Mouse (Mus musculus) embryonic facial prominence, embryonic 14.5 days (tissue): ENCODE results near the gene Gm9958. TPM values are rescaled to one million over a fixed set of nuclear protein-coding genes. Genes with fewer than 3 reads are reported as not detected.

Source experiments
- ATAC-seq: fragments of 200-750 bp; cut with Nextera tagmentation; 2 replicates; pipeline ENCODE4 v1.8.0; 2017; ENCODE audit warnings: low read depth, moderate number of reproducible peaks, moderate TSS enrichment
- DNase-seq: peaks from one replicate; pipeline ENCODE4 v3.0.0-alpha.2; 2015; ENCODE audit warnings: low spot score
- H3K27ac ChIP-seq: fragments of 300-500 bp; sonication (generic); replicated peaks from 2 replicates; pipeline ENCODE4 v1.5.1; 2014; ENCODE audit warnings: low read depth, mild to moderate bottlenecking, low read length, moderate library complexity
- H3K27me3 ChIP-seq: fragments of 300-500 bp; sonication (generic); replicated peaks from 2 replicates; pipeline ENCODE4 v1.6.1; 2014; ENCODE audit warnings: low read length; ENCODE audit not compliant: control insufficient read depth, insufficient read depth
- H3K36me3 ChIP-seq: fragments of 300-500 bp; sonication (generic); 2 replicates; pipeline ENCODE4 v1.6.1; 2014; ENCODE audit warnings: low read length, mixed read lengths; ENCODE audit not compliant: control insufficient read depth, insufficient read depth
- H3K4me1 ChIP-seq: fragments of 300-500 bp; sonication (generic); 2 replicates; pipeline ENCODE4 v1.6.1; 2014; ENCODE audit warnings: antibody characterized with exemption, low read length; ENCODE audit not compliant: control insufficient read depth, insufficient read depth
- H3K4me2 ChIP-seq: fragments of 300-500 bp; sonication (generic); 2 replicates; pipeline ENCODE4 v1.6.1; 2014; ENCODE audit warnings: low read depth, mild to moderate bottlenecking, low read length, moderate library complexity, mixed read lengths
- H3K4me3 ChIP-seq: fragments of 300-500 bp; sonication (generic); 2 replicates; pipeline ENCODE4 v1.5.1; 2014; ENCODE audit warnings: low read depth, mild to moderate bottlenecking, low read length
- H3K9ac ChIP-seq: fragments of 300-500 bp; sonication (generic); 2 replicates; pipeline ENCODE4 v1.6.1; 2014; ENCODE audit warnings: low read depth, mild to moderate bottlenecking, low read length, moderate library complexity, mixed read lengths
- H3K9me3 ChIP-seq: fragments of 300-500 bp; sonication (generic); 2 replicates; pipeline ENCODE4 v1.6.1; 2016; ENCODE audit warnings: low read length; ENCODE audit not compliant: control insufficient read depth
- WGBS: fragments of 180-500 bp; shearing (Covaris S2); extraction: QIAGEN DNeasy Blood & Tissue Kit; methylation state at CpG from one replicate; pipeline ENCODE4 v1.1.7; 2014; 5-methylcytosine and 5-hydroxymethylcytosine counted together
- polyA plus RNA-seq: library from polyadenylated mRNA; unstranded; fragments of >200 nt; fragmentation: Nextera tagmentation; extraction: Ambion mirVana; gene quantifications from 2 replicates; pipeline ENCODE4 v1.2.1, GENCODE M21; 2014

Gene Gm9958
- polyA plus RNA-seq = 4.2 and 5.0 TPM in 2 replicates

DNA sequence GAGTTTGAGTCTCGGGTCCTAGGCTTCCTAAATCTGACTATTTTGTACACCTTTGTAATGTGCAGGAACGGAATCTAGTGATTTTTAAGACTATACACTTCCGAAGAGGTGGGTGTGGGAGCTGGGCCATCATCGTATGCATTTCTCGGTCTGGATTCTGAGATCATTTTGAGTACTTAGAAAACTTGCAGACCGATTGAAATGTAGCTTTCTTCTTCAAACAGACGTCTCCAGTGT is at the start of gene Gm9958:
Gene Gm9958, plus strand, starts transcription at position 138 of the 237 bp plus-strand sequence.
- WGBS = under 1% methylated on average over 7 of the region's 7 CpGs
- Histone ChIP-seq H3K4me1 (peaks cover 18% of the 10 kb centered on the region), H3K36me3 (peaks cover 7% of the 10 kb centered on the region; the same call in 1 of the 2 replicates), H3K4me3 (peak within 1 kb of the TSS; percentile 96), H3K27ac (peak within 1 kb of the TSS; percentile 100), H3K9me3 (no peaks in the 10 kb centered on the region), H3K9ac (peak within 1 kb of the TSS; percentile 99), H3K4me2 (peak within 1 kb of the TSS; percentile 74), H3K27me3 (no peaks in the 10 kb centered on the region)
- DNase-seq (peak; percentile 17), ATAC-seq (no peak)

- Histone ChIP-seq H3K9me3 (no peaks in the 10 kb centered on the region), H3K27ac (no peak overlapping the region), H3K36me3 (no peaks in the 10 kb centered on the region), H3K4me1 (peaks cover 2% of the 10 kb centered on the region), H3K4me3 (no peak overlapping the region), H3K9ac (no peak overlapping the region), H3K4me2 (no peak overlapping the region), H3K27me3 (no peaks in the 10 kb centered on the region)
- ATAC-seq = no peak
- no peak for DNase-seq
- WGBS = 79% methylated on average over 1 of the region's 1 CpGs
These were observed 35.9 kb upstream of the Gm9958 start for GRCm38 (mm10) chr5:90331071-90331470.

DNA sequence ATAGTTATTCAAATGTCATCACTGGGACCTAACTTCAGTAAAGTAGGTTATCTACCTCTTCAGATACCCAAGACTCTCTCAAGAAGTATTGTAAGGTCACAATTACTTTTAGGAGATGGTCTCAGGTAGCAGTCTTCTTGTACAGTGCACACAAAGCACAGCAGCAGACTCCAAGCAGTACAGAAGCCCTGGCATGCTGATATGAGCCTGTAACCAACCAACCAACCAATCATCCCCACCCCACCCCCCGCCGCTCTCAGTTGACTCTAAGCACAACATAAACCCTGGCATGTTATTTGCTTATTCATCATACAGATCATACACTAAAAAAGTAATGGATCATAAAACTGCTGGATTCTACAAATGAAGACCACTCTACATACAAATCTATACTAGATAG is 34.5 kb upstream of the Gm9958 start:
- 88% methylated on average over 2 of the region's 2 CpGs for WGBS
- Histone ChIP-seq H3K36me3 (no peaks in the 10 kb centered on the region), H3K27ac (no peak overlapping the region), H3K9ac (no peak overlapping the region), H3K9me3 (no peaks in the 10 kb centered on the region), H3K27me3 (no peaks in the 10 kb centered on the region), H3K4me3 (no peak overlapping the region), H3K4me1 (no peaks in the 10 kb centered on the region), H3K4me2 (no peak overlapping the region)
- DNase-seq = no peak
- ATAC-seq = no peak

DNA sequence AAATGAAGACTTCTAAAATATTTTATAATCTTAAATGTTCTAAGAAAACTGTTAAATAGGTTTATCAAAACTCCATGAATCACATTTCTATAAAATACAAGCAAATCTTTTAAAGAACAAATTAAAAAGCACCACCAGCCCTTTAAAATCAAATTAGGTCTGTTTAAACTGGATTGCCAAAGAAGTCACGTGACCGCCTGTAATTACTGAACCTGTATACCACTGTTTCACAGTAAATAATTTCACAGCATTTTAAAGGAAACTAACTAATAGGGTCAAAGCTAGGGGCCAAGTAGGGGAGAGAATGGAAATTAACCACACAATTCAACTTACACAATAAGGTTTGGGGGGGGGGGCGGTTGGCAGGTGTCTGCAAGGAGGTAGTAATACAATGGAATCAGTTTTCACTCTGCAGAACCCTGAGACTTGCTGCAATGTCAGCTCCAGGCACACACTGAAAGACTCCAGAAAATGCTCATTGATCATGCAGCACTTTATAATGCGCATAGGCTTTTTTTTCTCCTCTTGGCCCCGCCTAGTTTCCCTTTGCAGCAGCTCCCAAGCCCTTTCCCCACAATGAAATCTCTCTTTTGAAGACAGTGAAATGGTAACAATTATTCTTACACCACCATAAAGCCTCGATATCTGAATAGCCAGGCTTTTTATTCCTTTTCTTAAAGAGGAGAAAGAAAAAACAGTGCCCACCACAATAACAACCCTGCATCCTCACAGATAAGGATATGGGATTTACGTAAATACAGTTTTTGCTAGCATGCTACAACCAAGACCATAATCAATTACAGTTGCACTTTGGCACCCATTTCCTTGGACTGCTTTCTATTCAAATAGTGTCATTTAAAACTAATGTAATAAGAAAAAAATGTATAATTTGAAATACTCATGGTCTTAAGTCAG is 28.6 kb upstream of the Gm9958 start:
- H3K4me1 ChIP-seq = peaks cover 19% of the 10 kb centered on the region
- 73% methylated on average over 7 of the region's 7 CpGs for WGBS
- H3K9me3 ChIP-seq = no peaks in the 10 kb centered on the region
- no peaks in the 10 kb centered on the region for H3K27me3 ChIP-seq
- no peak for ATAC-seq
- no peak overlapping the region for H3K4me2 ChIP-seq
- H3K27ac ChIP-seq = no peak overlapping the region
- no peak overlapping the region for H3K9ac ChIP-seq
- H3K4me3 ChIP-seq = no peak overlapping the region
- DNase-seq = peak; percentile 8
- H3K36me3 ChIP-seq = no peaks in the 10 kb centered on the region

DNA sequence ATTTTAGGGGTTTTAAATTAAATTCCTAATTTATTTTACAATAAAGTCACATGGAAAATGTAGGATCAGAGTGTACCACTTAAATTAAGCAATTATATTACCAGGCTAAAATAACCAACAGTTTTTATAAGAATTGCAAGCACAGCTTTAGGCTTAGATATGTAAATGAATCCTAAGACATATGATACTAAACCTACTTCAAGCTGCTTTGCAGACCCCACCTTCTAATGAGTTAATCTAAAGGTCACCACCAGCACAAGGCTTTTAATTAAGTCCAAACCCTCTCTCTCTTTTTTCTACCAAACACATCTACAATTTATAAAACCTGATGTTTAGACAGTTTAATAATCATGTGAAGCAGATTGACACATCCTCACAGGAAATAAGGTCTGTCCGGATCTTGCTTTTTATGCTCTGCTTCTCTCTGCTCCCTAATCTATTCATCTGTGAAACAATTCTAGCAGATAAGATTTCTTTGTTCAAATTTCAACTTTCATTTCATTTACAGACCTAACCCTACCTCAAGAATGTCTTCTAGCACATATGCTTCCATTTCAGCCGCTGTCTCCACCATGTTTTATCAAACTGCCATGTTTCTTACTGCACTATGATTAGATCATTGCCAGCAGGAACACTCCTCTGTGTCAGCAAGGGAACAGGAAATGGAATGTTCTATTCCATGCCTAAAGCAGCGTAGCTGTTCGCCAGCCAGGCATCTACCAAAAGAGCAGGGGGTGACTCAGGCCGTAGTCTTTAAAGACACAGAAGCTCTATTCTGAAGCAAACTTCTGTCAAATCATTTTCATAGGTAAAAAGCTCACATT is 27.7 kb upstream of the Gm9958 start:
- DNase-seq = peak; percentile 83
- Histone ChIP-seq H3K27me3 (no peaks in the 10 kb centered on the region), H3K9ac (no peak overlapping the region), H3K4me3 (peak overlapping the region; percentile 24), H3K27ac (peak overlapping the region; percentile 34), H3K9me3 (no peaks in the 10 kb centered on the region), H3K4me2 (peak overlapping the region; percentile 36), H3K4me1 (peaks cover 19% of the 10 kb centered on the region), H3K36me3 (no peaks in the 10 kb centered on the region)
- ATAC-seq = peak; percentile 92
- 24% methylated on average over 5 of the region's 5 CpGs for WGBS

DNA sequence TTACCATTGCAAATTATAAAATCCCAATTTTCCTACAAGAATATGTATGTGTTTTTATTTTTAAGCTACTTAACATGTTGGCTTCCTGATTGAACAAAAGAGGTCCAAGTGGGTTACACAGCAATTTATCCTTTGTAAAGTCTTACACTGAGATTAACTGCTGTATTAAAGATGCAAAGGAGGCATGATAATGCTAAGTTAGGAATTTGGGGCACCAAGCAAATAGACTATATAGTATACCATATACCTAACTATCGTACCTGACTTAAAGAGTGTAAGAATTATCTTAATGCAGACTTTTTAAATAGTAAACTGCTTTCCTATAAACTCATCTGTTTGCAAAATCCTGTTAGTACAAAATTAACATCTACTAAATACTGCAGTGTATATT is 27.1 kb upstream of the Gm9958 start:
- H3K4me2 ChIP-seq = peak overlapping the region; percentile 36
- WGBS = 90% methylated on average over 1 of the region's 1 CpGs
- H3K9ac ChIP-seq = no peak overlapping the region
- no peaks in the 10 kb centered on the region for H3K36me3 ChIP-seq
- H3K27ac ChIP-seq = peak overlapping the region; percentile 34
- H3K27me3 ChIP-seq = no peaks in the 10 kb centered on the region
- ATAC-seq = no peak
- no peaks in the 10 kb centered on the region for H3K9me3 ChIP-seq
- no peak for DNase-seq
- peak overlapping the region; percentile 24; the same call in 1 of the 2 replicates for H3K4me3 ChIP-seq
- peaks cover 19% of the 10 kb centered on the region for H3K4me1 ChIP-seq

- DNase-seq = no peak
- no peak overlapping the region for H3K27ac ChIP-seq
- peaks cover 19% of the 10 kb centered on the region for H3K4me1 ChIP-seq
- no peaks in the 10 kb centered on the region for H3K9me3 ChIP-seq
- WGBS = 62% methylated on average over 4 of the region's 4 CpGs
- no peaks in the 10 kb centered on the region for H3K27me3 ChIP-seq
- no peak overlapping the region for H3K4me3 ChIP-seq
- H3K9ac ChIP-seq = no peak overlapping the region
- no peaks in the 10 kb centered on the region for H3K36me3 ChIP-seq
- H3K4me2 ChIP-seq = no peak overlapping the region
- no peak for ATAC-seq
These were observed 26.2 kb upstream of the Gm9958 start for GRCm38 (mm10) chr5:90340847-90341246.

DNA sequence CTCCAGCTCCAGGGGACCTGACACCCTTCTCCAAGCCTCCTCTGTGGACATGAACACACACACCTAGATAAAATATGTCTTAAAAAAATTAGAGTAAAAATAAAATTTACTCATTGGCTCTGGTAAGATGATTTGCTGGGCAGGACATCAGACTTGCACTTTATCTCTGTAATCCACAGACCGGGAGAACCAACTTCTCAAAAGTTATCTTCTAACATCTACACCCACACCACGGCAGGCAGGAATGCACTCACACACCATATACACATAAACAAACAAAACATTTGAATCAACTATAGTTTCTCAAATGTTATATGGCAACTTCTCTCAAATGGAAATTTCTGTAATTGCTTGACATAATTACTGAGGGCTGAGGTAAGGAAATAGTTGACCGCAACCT is 20.1 kb upstream of the Gm9958 start:
- ATAC-seq (no peak), DNase-seq (no peak)
- 91% methylated on average over 3 of the region's 3 CpGs for WGBS
- Histone ChIP-seq H3K4me3 (no peak overlapping the region), H3K4me2 (no peak overlapping the region), H3K9ac (no peak overlapping the region), H3K27me3 (no peaks in the 10 kb centered on the region), H3K27ac (no peak overlapping the region), H3K9me3 (no peaks in the 10 kb centered on the region), H3K36me3 (0 out of 2 replicates have a peak, but pooled peaks cover 9% of the 10 kb centered on the region), H3K4me1 (no peaks in the 10 kb centered on the region)
